Mouse (Mus musculus) G1E (cell line): ENCODE measurements around the gene Smarcd2.

ENCODE experiments used
- CTCF ChIP-seq: IDR thresholded peaks from 2 replicates; pipeline ENCODE4 v1.5.1; 2012; ENCODE audit warnings: low read depth, low read length, inconsistent platforms, mixed read lengths
- GATA1 ChIP-seq: IDR thresholded peaks from 2 replicates; pipeline ENCODE4 v1.6.1; 2012; ENCODE audit warnings: borderline replicate concordance, low read length, inconsistent platforms, mixed read lengths
- POLR2AphosphoS5 ChIP-seq: IDR thresholded peaks from 2 replicates; pipeline ENCODE4 v1.6.1; 2012; ENCODE audit warnings: low read depth, low read length, inconsistent platforms; ENCODE audit not compliant: insufficient replicate concordance
- TAL1 ChIP-seq: conservative IDR thresholded peaks from 2 replicates; pipeline ENCODE4 v1.6.1; 2012; ENCODE audit warnings: low read depth, low read length, inconsistent platforms, mixed read lengths

GRCm38 (mm10) chr11:106310123-106310522, 37.4 kb upstream of the Smarcd2 start:
- TF ChIP-seq CTCF (no peak), GATA1 (no peak), TAL1 (no peak), POLR2AphosphoS5 (no peak)
